Mouse (Mus musculus) forebrain, embryonic 15.5 days (tissue): ENCODE data around the gene Gm2310. TPM values are rescaled to one million over a fixed set of nuclear protein-coding genes. Genes with fewer than 3 reads are reported as not detected.
A peak's percentile ranks its signal among the peaks of the same experiment; 100 is the strongest.
"Not testable (repeated sequence)": the region's sequence is repeated elsewhere in the genome, so short reads cannot be mapped to it uniquely, and the experiment has no call there.

Experiments
- ATAC-seq: fragments of 200-750 bp; cut with Nextera tagmentation; replicated peaks from 2 replicates; pipeline ENCODE4 v1.8.0; 2017; ENCODE audit warnings: mild to moderate bottlenecking, moderate TSS enrichment, moderate library complexity
- H3K27ac ChIP-seq: fragments of 300-500 bp; sonication (generic); replicated peaks from 2 replicates; pipeline ENCODE4 v1.5.1; 2015; ENCODE audit warnings: mild to moderate bottlenecking, inconsistent platforms
- H3K27me3 ChIP-seq: fragments of 300-500 bp; sonication (generic); 2 replicates; pipeline ENCODE4 v1.6.1; 2015; ENCODE audit warnings: inconsistent platforms
- H3K36me3 ChIP-seq: fragments of 300-500 bp; sonication (generic); 2 replicates; pipeline ENCODE4 v1.6.1; 2015; ENCODE audit warnings: mild to moderate bottlenecking, inconsistent platforms
- H3K4me1 ChIP-seq: fragments of 300-500 bp; sonication (generic); 2 replicates; pipeline ENCODE4 v1.6.1; 2015; ENCODE audit warnings: inconsistent platforms
- H3K4me2 ChIP-seq: fragments of 300-500 bp; sonication (generic); replicated peaks from 2 replicates; pipeline ENCODE4 v1.6.1; 2015; ENCODE audit warnings: mild to moderate bottlenecking, inconsistent platforms
- H3K4me3 ChIP-seq: fragments of 300-500 bp; sonication (generic); 2 replicates; pipeline ENCODE4 v1.5.1; 2015; ENCODE audit warnings: mild to moderate bottlenecking, inconsistent platforms
- H3K9ac ChIP-seq: fragments of 300-500 bp; sonication (generic); replicated peaks from 2 replicates; pipeline ENCODE4 v1.6.1; 2015; ENCODE audit warnings: mild to moderate bottlenecking, inconsistent platforms
- H3K9me3 ChIP-seq: fragments of 300-500 bp; sonication (generic); 2 replicates; pipeline ENCODE4 v1.6.1; 2016; ENCODE audit warnings: inconsistent platforms
- WGBS: fragments of 180-500 bp; shearing (Covaris S2); methylation state at CpG from one replicate; pipeline ENCODE4 v1.1.7; 2015; ENCODE audit warnings: mixed read lengths; 5-methylcytosine and 5-hydroxymethylcytosine counted together
- polyA plus RNA-seq: library from polyadenylated mRNA; unstranded; fragments of >200 nt; fragmentation: Nextera tagmentation; extraction: Ambion mirVana; gene quantifications from 2 replicates; pipeline ENCODE4 v1.2.1, GENCODE M21; 2015

Gm2310 gene
- not detected in 2 replicates for polyA plus RNA-seq

- ATAC-seq, H3K27ac ChIP-seq, H3K9me3 ChIP-seq, H3K9ac ChIP-seq, H3K27me3 ChIP-seq, H3K36me3 ChIP-seq, H3K4me1 ChIP-seq, H3K4me3 ChIP-seq, H3K4me2 ChIP-seq: not testable (repeated sequence)
Observed at GRCm38 (mm10) chr15:8519853-8520252, at the start of gene Gm2310. Gene Gm2310, minus strand, starts transcription at chr15:8519953.

DNA sequence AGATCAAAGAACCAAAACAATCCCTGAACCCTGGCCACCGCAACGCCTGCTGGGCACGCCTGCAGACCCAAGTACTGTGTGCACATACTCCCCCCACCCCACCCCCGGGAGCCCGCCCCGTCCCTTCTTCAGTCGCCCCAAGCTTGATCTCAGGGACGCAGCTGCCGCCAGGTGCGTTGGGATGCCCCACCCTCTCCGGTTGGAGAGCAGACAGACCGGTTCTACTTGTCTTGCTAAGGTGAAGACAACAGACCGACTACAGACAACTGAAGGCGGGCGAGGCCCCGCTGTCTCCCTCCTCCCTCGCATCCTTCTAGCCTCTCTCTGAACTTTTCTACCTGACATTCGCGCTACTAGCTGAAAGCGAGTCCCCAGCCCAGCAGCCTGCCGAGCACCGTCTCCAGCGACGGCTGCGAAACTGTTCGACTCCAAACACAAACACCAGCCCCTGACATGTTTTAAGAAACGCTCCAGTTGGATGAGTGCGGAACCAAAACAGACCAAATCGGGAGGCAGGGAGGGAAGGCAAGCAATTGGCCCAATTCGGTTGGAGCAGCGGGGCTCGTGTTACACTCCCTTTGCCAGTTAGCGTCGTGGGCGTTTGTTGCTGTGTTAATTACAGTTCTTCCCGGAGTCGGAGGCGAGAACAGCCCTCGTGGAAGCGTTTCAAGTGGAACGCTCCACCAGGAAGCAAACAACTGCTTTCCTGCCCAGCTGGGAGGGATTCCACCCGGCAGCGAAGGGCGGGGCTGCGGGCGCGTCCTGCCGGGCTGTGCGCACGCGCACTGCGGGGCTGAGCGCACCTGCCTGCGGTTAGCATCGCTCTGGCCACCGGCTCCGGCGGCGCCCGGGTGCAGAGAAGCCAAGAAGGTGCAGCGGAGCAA, 49.1 kb upstream of the Gm2310 start:
- H3K36me3 ChIP-seq, result no peaks in the 10 kb centered on the region
- WGBS, result under 1% methylated on average over 60 of the region's 61 CpGs
- ATAC-seq, result peak; percentile 92
- H3K9me3 ChIP-seq, result no peaks in the 10 kb centered on the region
- peak overlapping the region; percentile 53 for H3K27ac ChIP-seq
- peaks cover 14% of the 10 kb centered on the region for H3K4me1 ChIP-seq
- H3K9ac ChIP-seq, result peak overlapping the region; percentile 47
- peak overlapping the region; percentile 52 for H3K4me3 ChIP-seq
- peaks cover 8% of the 10 kb centered on the region; the same call in 1 of the 2 replicates for H3K27me3 ChIP-seq
- peak overlapping the region; percentile 86 for H3K4me2 ChIP-seq

DNA sequence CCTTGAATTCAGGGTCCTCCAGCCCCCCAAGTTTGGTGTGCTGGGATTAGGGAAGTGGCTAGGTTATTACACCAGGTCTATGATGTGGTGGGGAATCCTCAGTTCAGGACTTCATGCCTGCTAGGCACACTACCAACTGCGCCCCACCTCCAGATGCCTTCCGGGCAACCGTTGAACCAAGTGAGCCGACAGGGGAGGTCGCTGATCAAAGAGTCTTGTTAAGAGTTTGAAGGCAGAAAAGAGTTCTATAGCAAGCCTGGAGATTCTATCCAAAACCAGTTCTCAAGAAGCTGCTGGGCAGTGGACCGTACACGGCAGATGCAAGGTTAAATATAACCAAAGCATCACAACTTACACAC, 48.5 kb upstream of the Gm2310 start:
- Histone ChIP-seq H3K4me1 (peaks cover 14% of the 10 kb centered on the region), H3K4me2 (peak overlapping the region; percentile 86), H3K27ac (no peak overlapping the region), H3K36me3 (no peaks in the 10 kb centered on the region), H3K9ac (peak overlapping the region; percentile 47), H3K27me3 (peaks cover 8% of the 10 kb centered on the region; the same call in 1 of the 2 replicates), H3K4me3 (peak overlapping the region; percentile 52), H3K9me3 (no peaks in the 10 kb centered on the region)
- ATAC-seq, result no peak
- 2% methylated on average over 7 of the region's 7 CpGs for WGBS

DNA sequence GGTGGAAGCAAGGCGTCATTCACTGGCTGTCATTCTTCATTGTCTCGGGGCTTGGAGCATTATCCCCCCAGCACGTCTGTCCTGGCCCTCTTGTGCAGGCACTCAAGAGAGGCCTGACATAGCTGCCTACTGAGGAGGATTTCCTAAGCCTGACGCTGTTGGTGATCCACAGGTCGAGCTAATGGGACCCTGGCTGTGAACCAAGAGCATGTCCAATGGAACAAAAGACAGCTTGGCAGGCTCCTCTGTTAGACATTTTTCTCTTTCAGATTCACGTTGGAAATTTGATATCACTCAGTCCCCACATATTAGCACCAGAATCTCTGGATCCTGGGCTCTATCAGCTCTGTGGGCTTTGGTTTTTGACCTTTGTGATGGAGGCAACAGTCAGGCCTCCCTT, 45.7 kb upstream of the Gm2310 start:
- 34% methylated on average over 6 of the region's 6 CpGs for WGBS
- Histone ChIP-seq H3K4me3 (no peak overlapping the region), H3K4me1 (peaks cover 14% of the 10 kb centered on the region), H3K9ac (no peak overlapping the region), H3K4me2 (no peak overlapping the region), H3K27ac (no peak overlapping the region), H3K27me3 (peaks cover 8% of the 10 kb centered on the region; the same call in 1 of the 2 replicates), H3K36me3 (no peaks in the 10 kb centered on the region), H3K9me3 (no peaks in the 10 kb centered on the region)
- no peak for ATAC-seq

DNA sequence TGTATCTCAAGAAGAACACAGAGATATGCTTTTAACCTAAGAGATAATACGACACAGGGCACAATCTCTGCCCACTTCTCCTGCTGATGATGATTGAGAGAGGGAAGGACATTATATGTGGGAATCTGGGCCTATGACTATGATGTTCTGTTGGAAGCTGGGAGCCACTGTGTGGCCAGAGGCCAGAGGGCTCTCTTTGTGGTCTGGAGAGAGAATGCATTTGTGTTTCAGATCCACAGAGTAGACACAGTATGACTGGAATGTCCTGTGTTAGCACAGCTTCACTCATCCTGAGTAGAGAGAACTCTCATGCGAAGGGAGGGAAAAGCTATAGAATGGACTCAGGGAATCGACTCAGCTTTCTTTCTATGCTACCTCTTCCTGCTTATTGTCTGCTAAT, 44.6 kb upstream of the Gm2310 start:
- peaks cover 8% of the 10 kb centered on the region; the same call in 1 of the 2 replicates for H3K27me3 ChIP-seq
- no peak overlapping the region for H3K27ac ChIP-seq
- ATAC-seq, result no peak
- H3K9me3 ChIP-seq, result no peaks in the 10 kb centered on the region
- H3K4me3 ChIP-seq, result no peak overlapping the region
- no peak overlapping the region for H3K9ac ChIP-seq
- no peak overlapping the region for H3K4me2 ChIP-seq
- H3K36me3 ChIP-seq, result no peaks in the 10 kb centered on the region
- peaks cover 9% of the 10 kb centered on the region for H3K4me1 ChIP-seq
- WGBS, result 93% methylated on average over 3 of the region's 3 CpGs

DNA sequence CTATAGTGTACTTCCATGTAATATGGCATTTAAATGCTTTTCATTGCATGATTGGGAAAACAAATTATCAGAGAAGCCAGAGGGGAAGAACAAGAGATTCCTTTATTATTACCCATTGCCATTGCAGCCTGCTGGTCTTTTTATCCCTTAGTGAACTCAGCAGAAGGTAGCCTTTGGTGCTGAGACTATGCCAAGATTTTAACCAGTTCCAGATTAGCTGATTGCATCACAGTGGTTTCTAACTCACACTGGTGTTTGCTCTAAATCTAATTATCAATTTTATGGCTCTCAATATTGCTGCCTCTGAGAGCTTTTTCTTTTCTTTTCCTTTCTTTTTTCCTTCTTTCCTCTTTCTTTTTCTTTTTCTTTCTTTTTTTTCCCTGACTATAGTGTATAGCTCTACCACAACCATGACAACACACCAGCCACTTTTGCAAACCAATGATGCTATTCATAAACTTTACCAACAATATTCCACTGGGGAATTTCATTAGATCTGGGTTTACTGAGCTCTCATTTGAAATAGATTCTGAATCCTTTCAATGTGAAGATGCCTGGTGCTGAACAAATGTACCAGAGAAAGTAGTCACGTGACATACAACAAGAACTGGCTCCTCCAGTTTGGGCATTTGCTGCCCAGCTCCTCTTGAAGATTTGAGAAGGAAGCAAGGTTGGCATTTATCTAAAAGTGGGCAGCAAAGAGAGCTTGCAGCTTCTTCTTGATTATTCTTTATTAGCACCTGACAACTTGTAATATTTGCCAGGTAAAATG, 43.9 kb upstream of the Gm2310 start:
- H3K36me3 ChIP-seq, result no peaks in the 10 kb centered on the region
- no peak overlapping the region for H3K4me3 ChIP-seq
- H3K27me3 ChIP-seq, result peaks cover 8% of the 10 kb centered on the region; the same call in 1 of the 2 replicates
- 81% methylated on average over 1 of the region's 1 CpGs for WGBS
- no peaks in the 10 kb centered on the region for H3K9me3 ChIP-seq
- no peak for ATAC-seq
- H3K4me2 ChIP-seq, result no peak overlapping the region
- H3K4me1 ChIP-seq, result peaks cover 6% of the 10 kb centered on the region
- H3K9ac ChIP-seq, result no peak overlapping the region
- H3K27ac ChIP-seq, result no peak overlapping the region

GRCm38 (mm10) chr15:8562776-8563175, 43.0 kb upstream of the Gm2310 start:
- WGBS, result 89% methylated on average over 7 of the region's 7 CpGs
- ATAC-seq, result no peak
- Histone ChIP-seq H3K4me3 (no peak overlapping the region), H3K4me2 (no peak overlapping the region), H3K27me3 (0 out of 2 replicates have a peak, but pooled peaks cover under 1% of the 10 kb centered on the region), H3K27ac (no peak overlapping the region), H3K9me3 (no peaks in the 10 kb centered on the region), H3K9ac (no peak overlapping the region), H3K36me3 (no peaks in the 10 kb centered on the region), H3K4me1 (no peaks in the 10 kb centered on the region)

GRCm38 (mm10) chr15:8531201-8531600, 11.4 kb upstream of the Gm2310 start:
- 62% methylated on average over 5 of the region's 5 CpGs for WGBS
- Histone ChIP-seq H3K4me3 (no peak overlapping the region), H3K27ac (no peak overlapping the region), H3K9ac (no peak overlapping the region), H3K4me1 (no peaks in the 10 kb centered on the region), H3K36me3 (no peaks in the 10 kb centered on the region), H3K9me3 (no peaks in the 10 kb centered on the region), H3K27me3 (no peaks in the 10 kb centered on the region), H3K4me2 (no peak overlapping the region)
- no peak for ATAC-seq

- no peaks in the 10 kb centered on the region for H3K36me3 ChIP-seq
- no peak overlapping the region for H3K27ac ChIP-seq
- WGBS, result 69% methylated on average over 5 of the region's 5 CpGs
- no peak for ATAC-seq
- H3K4me1 ChIP-seq, result no peaks in the 10 kb centered on the region
- H3K4me3 ChIP-seq, result no peak overlapping the region
- no peaks in the 10 kb centered on the region for H3K27me3 ChIP-seq
- no peak overlapping the region for H3K4me2 ChIP-seq
- no peaks in the 10 kb centered on the region for H3K9me3 ChIP-seq
- H3K9ac ChIP-seq, result no peak overlapping the region
Observed at GRCm38 (mm10) chr15:8512957-8513356, 6.8 kb downstream of the Gm2310 start.

DNA sequence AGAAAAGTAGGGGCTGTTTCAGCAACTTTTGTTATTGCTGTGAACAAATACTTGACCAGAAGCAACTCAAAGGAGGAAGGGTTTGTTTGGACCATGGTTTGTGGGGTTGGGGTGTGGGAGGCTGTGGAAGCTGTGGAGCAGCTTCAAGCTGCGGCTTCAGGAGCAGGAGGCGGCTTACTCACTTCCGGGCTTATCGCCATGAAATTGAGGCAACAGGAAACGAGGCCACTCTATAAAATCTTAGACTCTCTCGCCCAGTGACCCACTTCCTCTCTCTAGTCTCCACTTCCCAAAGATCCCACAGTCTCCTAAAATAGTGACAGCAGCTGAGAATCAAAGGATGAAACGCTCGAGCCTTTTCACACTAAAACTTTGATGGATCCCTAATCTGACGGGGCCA, 7.9 kb downstream of the Gm2310 start:
- no peak overlapping the region for H3K4me3 ChIP-seq
- no peaks in the 10 kb centered on the region for H3K27me3 ChIP-seq
- H3K36me3 ChIP-seq, result no peaks in the 10 kb centered on the region
- H3K9ac ChIP-seq, result no peak overlapping the region
- 77% methylated on average over 9 of the region's 9 CpGs for WGBS
- no peaks in the 10 kb centered on the region for H3K9me3 ChIP-seq
- no peak for ATAC-seq
- H3K4me1 ChIP-seq, result no peaks in the 10 kb centered on the region
- no peak overlapping the region for H3K4me2 ChIP-seq
- no peak overlapping the region for H3K27ac ChIP-seq

DNA sequence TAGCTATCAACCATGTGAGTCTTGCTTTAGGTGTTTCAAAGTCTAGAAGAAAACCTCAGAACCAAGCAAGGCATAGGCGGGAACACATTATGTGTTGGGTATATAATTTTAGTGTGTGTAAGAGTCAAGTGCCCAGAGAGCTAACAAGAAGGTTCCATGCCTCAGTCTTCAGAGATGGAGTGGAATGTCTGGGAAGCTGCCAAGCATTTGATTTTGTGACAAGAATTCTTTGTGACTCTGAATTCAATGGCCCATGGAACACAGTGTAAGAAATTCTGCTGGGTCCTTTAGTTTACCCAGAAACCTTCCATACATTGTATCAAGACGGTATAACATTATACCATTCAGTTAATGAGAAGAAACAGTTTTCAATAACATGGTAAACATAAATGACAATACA, 17.3 kb downstream of the Gm2310 start:
- H3K27me3 ChIP-seq, result no peaks in the 10 kb centered on the region
- no peaks in the 10 kb centered on the region for H3K9me3 ChIP-seq
- H3K27ac ChIP-seq, result no peak overlapping the region
- H3K4me2 ChIP-seq, result no peak overlapping the region
- no peak overlapping the region for H3K9ac ChIP-seq
- no peaks in the 10 kb centered on the region for H3K4me1 ChIP-seq
- WGBS, result 82% methylated on average over 2 of the region's 2 CpGs
- H3K36me3 ChIP-seq, result no peaks in the 10 kb centered on the region
- no peak for ATAC-seq
- no peak overlapping the region for H3K4me3 ChIP-seq

DNA sequence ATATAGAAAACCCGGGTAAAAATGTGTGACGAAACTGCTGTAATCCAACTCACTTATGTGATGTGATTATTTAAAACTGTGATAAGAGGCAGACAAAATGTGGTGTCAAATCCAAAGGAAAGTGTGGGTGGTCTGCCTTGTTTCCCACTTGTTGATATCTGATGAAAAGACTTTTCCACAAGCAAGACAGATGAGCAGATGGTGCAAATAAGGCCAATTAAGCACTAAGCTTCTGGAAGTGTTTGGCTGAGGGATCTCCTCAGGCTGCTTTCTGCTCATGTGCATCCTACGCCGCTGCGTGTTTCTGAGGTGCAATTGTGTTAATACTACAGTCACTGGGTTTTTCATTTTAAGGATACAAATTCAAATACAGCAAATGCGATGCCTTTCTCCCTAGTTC, 34.5 kb downstream of the Gm2310 start:
- ATAC-seq, result no peak
- H3K27me3 ChIP-seq, result no peaks in the 10 kb centered on the region
- no peak overlapping the region for H3K9ac ChIP-seq
- no peaks in the 10 kb centered on the region for H3K4me1 ChIP-seq
- no peak overlapping the region for H3K4me3 ChIP-seq
- H3K9me3 ChIP-seq, result no peaks in the 10 kb centered on the region
- no peak overlapping the region for H3K27ac ChIP-seq
- no peak overlapping the region for H3K4me2 ChIP-seq
- no peaks in the 10 kb centered on the region for H3K36me3 ChIP-seq
- WGBS, result 74% methylated on average over 6 of the region's 6 CpGs
